In genomic region chr2:118529466-118530181, GRCm38 (mm10) we compare ENCODE assay signal across 8 mouse cellular contexts. TPM values are rescaled to one million over a fixed set of nuclear protein-coding genes. Genes with fewer than 3 reads are reported as not detected.
DNase-seq lines count a peak whose midpoint lies in the region; ATAC-seq and TF ChIP-seq lines count a peak whose summit lies in the region.

No protein-coding gene starts in this region.

- H3K9ac ChIP-seq in intestine, embryonic 15.5 days, result no peak overlapping the region
- H3K9ac ChIP-seq in liver, embryonic 14.5 days (replicated peaks), result no peak overlapping the region

- ATAC-seq in intestine, embryonic 15.5 days, result peak; percentile 23; the same call in 1 of the 2 replicates
- peak; percentile 64 for ATAC-seq in liver, embryonic 14.5 days (ENCODE audit: insufficient read depth)

- no peak overlapping the region for H3K4me2 ChIP-seq in intestine, embryonic 15.5 days (replicated peaks)
- no peak overlapping the region for H3K4me2 ChIP-seq in liver, embryonic 14.5 days (ENCODE audit: low read depth)

- no peak for TF ChIP-seq CTCF in liver, embryonic 14.5 days (IDR thresholded peaks at IDR 0.05; ENCODE audit: low read depth)
- TF ChIP-seq CTCF in left cerebral cortex, adult 2 months (IDR thresholded peaks at IDR 0.05), result no peak

- H3K4me3 ChIP-seq in intestine, embryonic 15.5 days (replicated peaks), result no peak overlapping the region
- no peak overlapping the region for H3K4me3 ChIP-seq in liver, embryonic 14.5 days (ENCODE audit: insufficient read depth in 1 of 2, low read depth in 2 of 2, low read length in 2 of 2)
- H3K4me3 ChIP-seq in left cerebral cortex, adult 2 months, result no peak overlapping the region

- DNase-seq in adrenal gland, postnatal 10 days, result peak; percentile 89
- no peak for DNase-seq in adrenal gland, adult 8-10 months
- peak; percentile 77 to 78 for DNase-seq in gastrocnemius, postnatal 36 days
- peak in 1 of 3 experiments; percentile 33 for DNase-seq in liver, embryonic 14.5 days (ENCODE audit: low read depth in 3 of 3, low spot score in 3 of 3)
- DNase-seq in retina, postnatal 1 day, result peak; percentile 55
- no peak for DNase-seq in left cerebral cortex, adult 2 months (ENCODE audit: extremely low spot score in 1 of 2, low spot score in 2 of 2)
- DNase-seq in right cerebral cortex, postnatal 14 days, result no peak

- no peaks in the 10 kb centered on the region for H3K36me3 ChIP-seq in intestine, embryonic 15.5 days
- no peaks in the 10 kb centered on the region for H3K36me3 ChIP-seq in liver, embryonic 14.5 days (replicated peaks; ENCODE audit: control insufficient read depth, insufficient read depth, low read depth)

- H3K9me3 ChIP-seq in intestine, embryonic 15.5 days, result no peaks in the 10 kb centered on the region
- H3K9me3 ChIP-seq in liver, embryonic 14.5 days (ENCODE audit: control insufficient read depth, low read length), result no peaks in the 10 kb centered on the region

- H3K4me1 ChIP-seq in intestine, embryonic 15.5 days (replicated peaks), result peaks cover 44% of the 10 kb centered on the region
- H3K4me1 ChIP-seq in liver, embryonic 14.5 days (replicated peaks; ENCODE audit: control insufficient read depth in 2 of 2, insufficient read depth in 2 of 2, low read length in 1 of 2), result peaks cover 0 to 11% of the 10 kb centered on the region in 2 experiments; a peak in 2 of 4 replicates

- no peaks in the 10 kb centered on the region for H3K27me3 ChIP-seq in intestine, embryonic 15.5 days (replicated peaks)
- no peaks in the 10 kb centered on the region for H3K27me3 ChIP-seq in liver, embryonic 14.5 days (ENCODE audit: control insufficient read depth, insufficient read depth, low read length)

- 28% methylated on average over 7 of the region's 7 CpGs for WGBS in intestine, embryonic 15.5 days
- WGBS in liver, embryonic 14.5 days (ENCODE audit: insufficient replicate concordance), result 54% methylated on average over 7 of the region's 7 CpGs

- TF ChIP-seq EP300 in liver, embryonic 14.5 days (IDR thresholded peaks at IDR 0.05; ENCODE audit: low read depth), result no peak

- peak overlapping the region; percentile 25; the same call in 1 of the 2 replicates for H3K27ac ChIP-seq in intestine, embryonic 15.5 days
- H3K27ac ChIP-seq in liver, embryonic 14.5 days, result no peak overlapping the region; the same call in 1 of the 2 replicates
- no peak overlapping the region for H3K27ac ChIP-seq in left cerebral cortex, adult 2 months

- intact Hi-C loops in gastrocnemius, postnatal 36 days (cut with DNase I), result no loop called here
- intact Hi-C loops in left cerebral cortex, adult 2 months (cut with DNase I), result no loop called here

RNA-seq across cellular contexts. Expression of gene Bmf, which starts 19.9 kb away (rescaled TPM):
- 10 to 100 TPM; 18.6 to 23.1 TPM for total RNA-seq in adrenal gland, postnatal 10 days (2021)
- total RNA-seq in adrenal gland, adult 8-10 months (2022), result 10 to 100 TPM; 13.2 to 29.5 (median 19.2) TPM
- total RNA-seq in gastrocnemius, postnatal 36 days (2021), result 1 to 10 TPM; 2.9 to 6.0 TPM
- 2.8 and 3.0 TPM in 2 replicates for polyA plus RNA-seq in intestine, embryonic 15.5 days (2015; fragmentation: Nextera tagmentation; extraction: Ambion mirVana)
- 0.82 and 0.87 TPM in 2 replicates for polyA plus RNA-seq in liver, embryonic 14.5 days (2012; rRNA removed)
- 0.69 and 0.70 TPM in 2 replicates for polyA plus RNA-seq in liver, embryonic 14.5 days (2014; fragmentation: Nextera tagmentation; extraction: Ambion mirVana)
- total RNA-seq in left cerebral cortex, adult 2 months (2021), result 1 to 10 TPM; 3.2 to 4.0 TPM

RNA-seq across cellular contexts. Expression of gene Srp14, which starts 50.1 kb away (rescaled TPM):
- total RNA-seq in adrenal gland, postnatal 10 days (2021), result 100 to 1,000 TPM; 139 to 146 TPM
- total RNA-seq in adrenal gland, adult 8-10 months (2022), result 100 to 1,000 TPM; 238 to 265 (median 255) TPM
- total RNA-seq in gastrocnemius, postnatal 36 days (2021), result 100 to 1,000 TPM; 122 to 131 TPM
- 196 and 209 TPM in 2 replicates for polyA plus RNA-seq in intestine, embryonic 15.5 days (2015; fragmentation: Nextera tagmentation; extraction: Ambion mirVana)
- polyA plus RNA-seq in liver, embryonic 14.5 days (2012; rRNA removed), result 46.6 and 59.2 TPM in 2 replicates
- polyA plus RNA-seq in liver, embryonic 14.5 days (2014; fragmentation: Nextera tagmentation; extraction: Ambion mirVana), result 93.7 and 102 TPM in 2 replicates
- total RNA-seq in left cerebral cortex, adult 2 months (2021), result 100 to 1,000 TPM; 155 to 157 TPM

Comparison
In these comparisons a context has a peak if more than half of its experiments do, and no peak if none do; other contexts are left out.
1. DNase-seq: peak in adrenal gland, postnatal 10 days (single experiment), gastrocnemius, postnatal 36 days (2 of 2) and retina, postnatal 1 day (single experiment); none in adrenal gland, adult 8-10 months (single experiment), left cerebral cortex, adult 2 months (0 of 2) and right cerebral cortex, postnatal 14 days (single experiment).